8 mouse cellular contexts compared by ENCODE assay signal in genomic region chr9:35044458-35044857, GRCm38 (mm10).
DNase-seq lines count a peak whose midpoint lies in the region; ATAC-seq lines count a peak whose summit lies in the region.

No protein-coding gene starts in this region.

- peak overlapping the region; percentile 26; the same call in 1 of the 2 replicates for H3K9ac ChIP-seq in heart, embryonic 12.5 days
- H3K9ac ChIP-seq in forebrain, embryonic 14.5 days (ENCODE audit: low read length): peak overlapping the region; percentile 42; the same call in 1 of the 2 replicates
- H3K9ac ChIP-seq in lung, embryonic 16.5 days (ENCODE audit: low read length): peak overlapping the region; percentile 42

- no peaks in the 10 kb centered on the region for H3K9me3 ChIP-seq in heart, embryonic 12.5 days (replicated peaks)
- H3K9me3 ChIP-seq in forebrain, embryonic 14.5 days (replicated peaks; ENCODE audit: control insufficient read depth, low read length): no peaks in the 10 kb centered on the region
- no peaks in the 10 kb centered on the region for H3K9me3 ChIP-seq in lung, embryonic 16.5 days (ENCODE audit: control insufficient read depth, low read length)

- ATAC-seq in heart, embryonic 12.5 days (ENCODE audit: insufficient number of reproducible peaks, low FRiP score): no peak
- ATAC-seq in forebrain, embryonic 14.5 days: peak; percentile 11; the same call in 1 of the 2 replicates
- ATAC-seq in lung, embryonic 16.5 days (ENCODE audit: low read depth): no peak
- no peak for ATAC-seq in inflammation-experienced regulatory T-cells, adult 6 months

- DNase-seq in heart, adult 9 months (ENCODE audit: low spot score in 2 of 2): no peak
- DNase-seq in R1 (ENCODE audit: low read depth, low spot score): peak; percentile 70
- no peak for DNase-seq in forebrain, embryonic 14.5 days (ENCODE audit: low spot score)
- DNase-seq in spleen, adult 18-20 months: no peak
- DNase-seq in thymus, postnatal 14 days: no peak

- H3K27me3 ChIP-seq in heart, embryonic 12.5 days (replicated peaks): 0 out of 2 replicates have a peak, but pooled peaks cover 8% of the 10 kb centered on the region
- no peaks in the 10 kb centered on the region for H3K27me3 ChIP-seq in forebrain, embryonic 14.5 days (replicated peaks; ENCODE audit: control insufficient read depth, insufficient read depth, low read length)
- H3K27me3 ChIP-seq in lung, embryonic 16.5 days (ENCODE audit: control insufficient read depth, insufficient read depth, low read depth, low read length): no peaks in the 10 kb centered on the region

- no peak overlapping the region for H3K4me3 ChIP-seq in heart, embryonic 12.5 days
- no peak overlapping the region for H3K4me3 ChIP-seq in forebrain, embryonic 14.5 days (ENCODE audit: low read depth, low read length)
- H3K4me3 ChIP-seq in lung, embryonic 16.5 days (ENCODE audit: low read length): no peak overlapping the region

- H3K4me1 ChIP-seq in heart, embryonic 12.5 days (replicated peaks): peaks cover 60% of the 10 kb centered on the region
- peaks cover 15% of the 10 kb centered on the region for H3K4me1 ChIP-seq in forebrain, embryonic 14.5 days (ENCODE audit: control insufficient read depth, insufficient read depth, low read length)
- H3K4me1 ChIP-seq in lung, embryonic 16.5 days (replicated peaks; ENCODE audit: control insufficient read depth, insufficient read depth, low read length): peaks cover 34% of the 10 kb centered on the region

- H3K27ac ChIP-seq in heart, embryonic 12.5 days (ENCODE audit: poor library complexity, severe bottlenecking): no peak overlapping the region
- no peak overlapping the region for H3K27ac ChIP-seq in forebrain, embryonic 14.5 days (ENCODE audit: low read depth, low read length)
- peak overlapping the region; percentile 95 for H3K27ac ChIP-seq in lung, embryonic 16.5 days (ENCODE audit: low read length)

- H3K4me2 ChIP-seq in heart, embryonic 12.5 days: no peak overlapping the region
- H3K4me2 ChIP-seq in forebrain, embryonic 14.5 days (ENCODE audit: low read length): no peak overlapping the region
- H3K4me2 ChIP-seq in lung, embryonic 16.5 days (ENCODE audit: low read depth, low read length): no peak overlapping the region

- peaks cover 18% of the 10 kb centered on the region for H3K36me3 ChIP-seq in heart, embryonic 12.5 days
- H3K36me3 ChIP-seq in forebrain, embryonic 14.5 days (ENCODE audit: control insufficient read depth, insufficient read depth, low read length): no peaks in the 10 kb centered on the region
- peaks cover 10% of the 10 kb centered on the region for H3K36me3 ChIP-seq in lung, embryonic 16.5 days (ENCODE audit: control insufficient read depth, insufficient read depth, low read length)

- 13% methylated on average over 15 of the region's 15 CpGs for WGBS in heart, embryonic 12.5 days
- whole genome bisulfite sequencing in forebrain, embryonic 14.5 days: 7% methylated on average over 15 of the region's 15 CpGs
- WGBS in lung, embryonic 16.5 days: 19% methylated on average over 15 of the region's 15 CpGs
